Mouse (Mus musculus) myocyte (in vitro differentiated cells): ENCODE measurements around the gene Mks1. TPM values are rescaled to one million over a fixed set of nuclear protein-coding genes. Genes with fewer than 3 reads are reported as not detected.
"Not testable (repeated sequence)": the region's sequence is repeated elsewhere in the genome, so short reads cannot be mapped to it uniquely, and the experiment has no call there.

ENCODE experiments used
- H3K27me3 ChIP-seq: one replicate; pipeline ENCODE4 v1.6.1; 2011; ENCODE audit not compliant: control insufficient read depth, insufficient read depth, insufficient read length
- H3K36me3 ChIP-seq: one replicate; pipeline ENCODE4 v1.6.1; 2011; ENCODE audit not compliant: control insufficient read depth, insufficient read depth
- H3K4me2 ChIP-seq: one replicate; pipeline ENCODE4 v1.6.1; 2011; ENCODE audit warnings: low read depth, control low read depth
- H3K4me3 ChIP-seq: one replicate; pipeline ENCODE4 v1.5.1; 2011; ENCODE audit warnings: mild to moderate bottlenecking, control low read depth, moderate library complexity
- H3K79me2 ChIP-seq: one replicate; pipeline ENCODE4 v1.6.1; 2011; ENCODE audit not compliant: control insufficient read depth, insufficient read depth
- H3ac ChIP-seq: one replicate; pipeline ENCODE4 v1.6.1; 2011; ENCODE audit not compliant: control insufficient read depth, insufficient read length
- CEBPB ChIP-seq: IDR thresholded peaks from 2 replicates; pipeline ENCODE4 v1.6.1; 2011; ENCODE audit warnings: mild to moderate bottlenecking, moderate library complexity; ENCODE audit not compliant: poor library complexity, insufficient read depth, severe bottlenecking
- E2F4 ChIP-seq: IDR thresholded peaks from one replicate; pipeline ENCODE4 v1.6.1; 2011; ENCODE audit warnings: mild to moderate bottlenecking, control low read depth, moderate library complexity; ENCODE audit not compliant: insufficient read depth
- MAX ChIP-seq: IDR thresholded peaks from one replicate; pipeline ENCODE4 v1.6.1; 2011; ENCODE audit warnings: low read depth, mild to moderate bottlenecking, control low read depth
- MYOD1 ChIP-seq, 3 experiments: IDR thresholded peaks; one replicate each; pipeline ENCODE4 v1.6.1; 2011; ENCODE audit warnings: control low read depth in 2 of 3, low read depth in 2 of 3, mild to moderate bottlenecking in 2 of 3, moderate library complexity in 1 of 3; ENCODE audit not compliant: insufficient read length in 2 of 3, control insufficient read depth in 1 of 3
- MYOG ChIP-seq, 3 experiments: IDR thresholded peaks; one replicate each; pipeline ENCODE4 v1.6.1; 2011; ENCODE audit warnings: control low read depth in 2 of 3, low read depth in 2 of 3, mild to moderate bottlenecking in 2 of 3; ENCODE audit not compliant: insufficient read length in 2 of 3, control insufficient read depth in 1 of 3, insufficient read depth in 1 of 3
- POLR2A ChIP-seq: IDR thresholded peaks from one replicate; pipeline ENCODE4 v1.6.1; 2011; ENCODE audit warnings: low read depth, mild to moderate bottlenecking, control low read depth, moderate library complexity; ENCODE audit not compliant: insufficient read length
- POLR2AphosphoS2 ChIP-seq: IDR thresholded peaks from one replicate; pipeline ENCODE4 v1.6.1; 2011; ENCODE audit warnings: low read depth, control low read depth; ENCODE audit not compliant: insufficient read length
- REST ChIP-seq: IDR thresholded peaks from one replicate; pipeline ENCODE4 v1.6.1; 2011; ENCODE audit warnings: mild to moderate bottlenecking, control low read depth, moderate library complexity; ENCODE audit not compliant: insufficient read depth, insufficient read length
- SRF ChIP-seq: IDR thresholded peaks from one replicate; pipeline ENCODE4 v1.6.1; 2011; ENCODE audit warnings: low read depth; ENCODE audit not compliant: control insufficient read depth, insufficient read length
- TCF12 ChIP-seq: IDR thresholded peaks from one replicate; pipeline ENCODE4 v1.6.1; 2011; ENCODE audit warnings: mild to moderate bottlenecking, control low read depth; ENCODE audit not compliant: poor library complexity, insufficient read depth, severe bottlenecking
- TCF3 ChIP-seq: IDR thresholded peaks from one replicate; pipeline ENCODE4 v1.6.1; 2011; ENCODE audit warnings: low read depth, control low read depth; ENCODE audit not compliant: insufficient read length
- USF1 ChIP-seq: IDR thresholded peaks from one replicate; pipeline ENCODE4 v1.6.1; 2011; ENCODE audit warnings: low read depth, mild to moderate bottlenecking, control low read depth, moderate library complexity
- polyA plus RNA-seq: library from polyadenylated mRNA; unstranded; fragments of >200 nt; fragmentation: generic; extraction: Trizol; gene quantifications from one replicate; pipeline ENCODE4 v1.2.1, GENCODE M21; 2012; ENCODE audit warnings: missing spikeins

Gene Mks1
- polyA plus RNA-seq, 1 experiment, result 6.6 TPM

GRCm38 (mm10) chr11:87862805-87863204, 9.8 kb downstream of the Mks1 start:
- Histone ChIP-seq H3ac (no peak overlapping the region), H3K79me2 (no peaks in the 10 kb centered on the region), H3K4me3 (no peak overlapping the region), H3K36me3 (no peaks in the 10 kb centered on the region), H3K4me2 (no peak overlapping the region), H3K27me3 (peaks cover 2% of the 10 kb centered on the region)
- no peak for TF ChIP-seq POLR2A
- no peak for TF ChIP-seq MYOD1 (IDR thresholded peaks at IDR 0.05; ENCODE audit: control insufficient read depth in 1 of 3, insufficient read length in 2 of 3, low read depth in 2 of 3)
- no peak for TF ChIP-seq USF1
- TF ChIP-seq MAX, result no peak
- no peak for TF ChIP-seq TCF12
- no peak for TF ChIP-seq CEBPB
- no peak for TF ChIP-seq E2F4
- TF ChIP-seq REST, result no peak
- no peak for TF ChIP-seq MYOG (IDR thresholded peaks at IDR 0.05; ENCODE audit: control insufficient read depth in 1 of 3, insufficient read depth in 1 of 3, insufficient read length in 2 of 3, low read depth in 2 of 3)
- no peak for TF ChIP-seq SRF
- no peak for TF ChIP-seq POLR2AphosphoS2
- TF ChIP-seq TCF3, result no peak

- peaks cover 25% of the 10 kb centered on the region for H3K27me3 ChIP-seq
- H3ac ChIP-seq, H3K4me3 ChIP-seq, H3K36me3 ChIP-seq, H3K79me2 ChIP-seq, H3K4me2 ChIP-seq: not testable (repeated sequence)
Observed at GRCm38 (mm10) chr11:87866891-87867290, 13.9 kb downstream of the Mks1 start.

- H3K4me2 ChIP-seq, result no peak overlapping the region
- no peak overlapping the region for H3K4me3 ChIP-seq
- no peaks in the 10 kb centered on the region for H3K79me2 ChIP-seq
- peaks cover 52% of the 10 kb centered on the region for H3K27me3 ChIP-seq
- no peak overlapping the region for H3ac ChIP-seq
- TF ChIP-seq POLR2AphosphoS2, result no peak
- no peaks in the 10 kb centered on the region for H3K36me3 ChIP-seq
Observed at GRCm38 (mm10) chr11:87870096-87870495, 17.1 kb downstream of the Mks1 start.

GRCm38 (mm10) chr11:87871766-87872165, 18.8 kb downstream of the Mks1 start:
- H3ac ChIP-seq, result no peak overlapping the region
- H3K79me2 ChIP-seq, result no peaks in the 10 kb centered on the region
- no peak for TF ChIP-seq MYOG (IDR thresholded peaks at IDR 0.05; ENCODE audit: control insufficient read depth in 1 of 3, insufficient read depth in 1 of 3, insufficient read length in 2 of 3, low read depth in 2 of 3)
- no peak for TF ChIP-seq E2F4
- no peak for TF ChIP-seq SRF
- no peak for TF ChIP-seq USF1
- no peak for TF ChIP-seq MYOD1 (IDR thresholded peaks at IDR 0.05; ENCODE audit: control insufficient read depth in 1 of 3, insufficient read length in 2 of 3, low read depth in 2 of 3)
- peaks cover 68% of the 10 kb centered on the region for H3K27me3 ChIP-seq
- H3K36me3 ChIP-seq, result no peaks in the 10 kb centered on the region
- H3K4me2 ChIP-seq, result no peak overlapping the region
- H3K4me3 ChIP-seq, result no peak overlapping the region

- H3K4me2 ChIP-seq, result no peak within 1 kb of the TSS
- no peaks in the 10 kb centered on the region for H3K36me3 ChIP-seq
- peaks cover 68% of the 10 kb centered on the region for H3K27me3 ChIP-seq
- H3K79me2 ChIP-seq, result no peaks in the 10 kb centered on the region
- no peak within 1 kb of the TSS for H3ac ChIP-seq
- no peak for TF ChIP-seq POLR2A
- no peak for TF ChIP-seq USF1
- no peak for TF ChIP-seq REST
- no peak for TF ChIP-seq POLR2AphosphoS2
- TF ChIP-seq MYOG (IDR thresholded peaks at IDR 0.05; ENCODE audit: control insufficient read depth in 1 of 3, insufficient read depth in 1 of 3, insufficient read length in 2 of 3, low read depth in 2 of 3), result no peak
- no peak for TF ChIP-seq SRF
- TF ChIP-seq MYOD1 (IDR thresholded peaks at IDR 0.05; ENCODE audit: control insufficient read depth in 1 of 3, insufficient read length in 2 of 3, low read depth in 2 of 3), result no peak
- TF ChIP-seq MAX, result no peak
- no peak within 1 kb of the TSS for H3K4me3 ChIP-seq
Observed at GRCm38 (mm10) chr11:87875436-87875835, 22.4 kb downstream of the Mks1 start, which contains the start of gene Epx. TSS of gene Epx (minus strand) at chr11:87875536.

- peaks cover 52% of the 10 kb centered on the region for H3K27me3 ChIP-seq
- no peak overlapping the region for H3K4me3 ChIP-seq
- H3K36me3 ChIP-seq, result no peaks in the 10 kb centered on the region
- no peaks in the 10 kb centered on the region for H3K79me2 ChIP-seq
- H3ac ChIP-seq, result no peak overlapping the region
- TF ChIP-seq POLR2AphosphoS2, result no peak
- TF ChIP-seq TCF12, result no peak
- no peak for TF ChIP-seq CEBPB
- TF ChIP-seq MYOG (IDR thresholded peaks at IDR 0.05; ENCODE audit: control insufficient read depth in 1 of 3, insufficient read depth in 1 of 3, insufficient read length in 2 of 3, low read depth in 2 of 3), result no peak
- TF ChIP-seq TCF3, result no peak
- TF ChIP-seq POLR2A, result no peak
- no peak for TF ChIP-seq USF1
- TF ChIP-seq SRF, result no peak
- no peak for TF ChIP-seq E2F4
- no peak for TF ChIP-seq REST
- no peak for TF ChIP-seq MYOD1 (IDR thresholded peaks at IDR 0.05; ENCODE audit: control insufficient read depth in 1 of 3, insufficient read length in 2 of 3, low read depth in 2 of 3)
- no peak for TF ChIP-seq MAX
- H3K4me2 ChIP-seq, result no peak overlapping the region
Observed at GRCm38 (mm10) chr11:87879826-87880225, 26.8 kb downstream of the Mks1 start.
